Mouse (Mus musculus) cerebellum, adult 9-10 months (tissue): ENCODE measurements around the gene Sco2.
A peak's percentile ranks its signal among the peaks of the same experiment; 100 is the strongest.

ENCODE experiments used
- DNase-seq: peaks from one replicate; pipeline ENCODE4 v3.0.0; 2022

Gene Sco2

DNA sequence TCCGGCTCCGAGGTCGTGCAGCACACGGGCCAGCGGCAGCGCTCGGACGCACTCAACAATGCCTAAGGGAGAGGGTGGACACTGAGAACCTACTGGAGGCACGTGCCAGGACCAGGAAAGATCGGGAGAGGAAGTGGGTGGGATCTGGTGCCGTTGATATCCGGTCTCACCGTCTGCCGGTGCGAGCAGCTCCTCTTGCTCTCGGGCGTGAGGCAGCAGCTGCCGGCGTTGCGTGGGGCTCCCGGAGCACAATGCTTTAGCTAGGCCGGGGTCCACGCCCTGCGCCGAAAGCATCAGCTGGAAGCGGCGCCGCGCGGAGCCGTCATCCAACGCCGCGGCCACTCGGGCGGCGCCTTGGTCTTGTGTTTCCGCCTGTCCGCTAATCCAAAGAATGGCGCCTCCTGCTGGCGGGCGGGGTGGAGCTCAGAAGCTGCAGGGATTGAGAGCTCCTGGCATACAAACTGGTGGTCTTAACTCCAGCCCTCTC, at the start of gene Sco2:
Gene Sco2 (minus strand): TSS at position 85 of the 487 bp plus-strand sequence.
- DNase-seq, result peak; percentile 95

DNA sequence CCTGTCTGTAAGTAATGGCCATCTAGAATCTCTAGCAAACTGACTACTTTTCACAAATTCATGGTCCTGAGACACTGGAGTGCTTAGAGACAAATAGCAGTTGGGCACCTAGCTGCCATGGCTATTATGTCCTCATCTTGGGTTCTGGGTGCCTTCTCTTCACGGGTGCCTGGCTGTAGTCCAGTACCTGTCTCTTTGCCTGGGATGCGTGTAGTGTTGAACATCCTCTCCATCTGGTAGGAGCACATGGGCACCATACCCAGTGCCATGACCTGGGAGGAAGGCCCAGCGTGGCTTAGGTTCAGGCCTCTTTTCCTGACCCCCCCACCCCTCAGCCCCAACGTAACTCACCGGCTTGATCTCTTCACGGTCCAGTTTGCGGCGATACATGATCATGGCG, 48.3 kb upstream of the Sco2 start:
- DNase-seq, result peak; percentile 24

- no peak for DNase-seq
Observed at GRCm38 (mm10) chr15:89415282-89415681, 41.6 kb upstream of the Sco2 start.

GRCm38 (mm10) chr15:89410118-89410517, 36.5 kb upstream of the Sco2 start, which contains the start of gene Syce3:
Gene Syce3 (minus strand): TSS chr15:89410503.
- no peak for DNase-seq

- DNase-seq, result no peak
Observed at GRCm38 (mm10) chr15:89406691-89407090, 33.0 kb upstream of the Sco2 start.

GRCm38 (mm10) chr15:89404831-89405623, 31.4 kb upstream of the Sco2 start:
- no peak for DNase-seq

DNA sequence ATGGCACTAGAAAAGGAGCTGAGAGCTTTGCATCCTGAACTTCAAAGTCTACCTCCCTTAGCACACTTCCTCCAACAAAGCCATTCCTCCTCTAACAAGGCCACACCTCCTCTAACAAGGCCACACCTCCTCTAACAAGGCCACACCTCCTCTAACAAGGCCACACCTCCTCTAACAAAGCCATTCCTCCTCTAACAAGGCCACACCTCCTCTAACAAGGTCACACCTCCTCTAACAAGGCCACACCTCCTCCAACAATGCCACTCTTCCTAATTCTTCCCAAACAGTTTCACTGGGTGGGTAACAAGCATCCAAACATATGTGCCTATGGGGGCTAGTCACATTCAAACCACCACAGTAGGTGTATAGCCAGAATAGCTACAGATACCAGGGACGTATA, 28.8 kb upstream of the Sco2 start:
- no peak for DNase-seq

DNA sequence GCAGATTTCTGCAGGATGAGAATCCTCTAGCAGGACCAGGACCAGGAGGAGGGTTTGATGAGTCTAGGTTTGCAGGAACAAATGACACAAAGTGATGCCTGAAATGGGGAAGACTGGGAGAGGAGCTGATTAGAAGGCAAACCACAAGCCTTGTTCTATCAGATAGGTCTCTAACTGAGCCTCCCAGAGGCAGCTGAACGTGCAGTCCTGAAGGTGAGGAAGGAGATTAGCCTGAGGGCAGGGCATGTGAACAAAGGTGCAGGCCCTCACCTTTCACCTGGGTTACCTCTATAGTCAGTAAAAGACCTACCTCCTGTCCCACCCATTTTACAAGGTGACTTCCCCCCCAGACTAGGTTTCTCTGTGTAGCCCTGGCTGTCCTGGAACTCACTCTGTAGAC, 26.1 kb upstream of the Sco2 start:
- DNase-seq, result no peak

GRCm38 (mm10) chr15:89398146-89398545, 24.5 kb upstream of the Sco2 start:
- DNase-seq, result no peak

DNA sequence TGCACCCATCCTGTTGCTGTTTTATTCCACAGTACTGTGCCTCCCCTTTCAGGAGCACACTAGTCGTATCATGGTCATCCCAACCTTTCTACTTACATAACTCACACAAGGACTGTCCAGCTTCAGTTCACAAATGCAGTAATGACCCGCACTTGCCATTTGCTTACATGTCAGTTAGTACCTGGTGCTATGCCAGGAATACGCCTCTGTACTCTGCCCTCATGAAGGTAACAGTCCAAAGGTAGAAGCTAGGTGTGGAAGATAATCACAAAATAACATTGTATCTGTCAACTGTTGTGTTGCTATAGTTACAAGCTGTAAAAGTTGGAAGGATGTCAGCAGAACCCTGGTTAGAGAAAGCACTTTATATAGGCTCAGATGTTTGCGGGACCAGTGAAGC, 23.2 kb upstream of the Sco2 start:
- DNase-seq, result no peak

GRCm38 (mm10) chr15:89390081-89390480, 16.4 kb upstream of the Sco2 start:
- DNase-seq, result peak; percentile 58

GRCm38 (mm10) chr15:89387127-89387526, 13.5 kb upstream of the Sco2 start:
- DNase-seq, result no peak

GRCm38 (mm10) chr15:89384617-89385016, 11.0 kb upstream of the Sco2 start, which contains the start of gene Klhdc7b:
Gene Klhdc7b (plus strand): TSS chr15:89384917.
- peak; percentile 15 for DNase-seq

- peak; percentile 75 for DNase-seq
Observed at GRCm38 (mm10) chr15:89379429-89379828, 5.8 kb upstream of the Sco2 start.

GRCm38 (mm10) chr15:89378831-89379401, 5.3 kb upstream of the Sco2 start, which contains the start of gene Odf3b:
Gene Odf3b (minus strand): TSS chr15:89379282.
- peak; percentile 90 for DNase-seq

- peak; percentile 75 for DNase-seq
Observed at GRCm38 (mm10) chr15:89377938-89378828, 4.5 kb upstream of the Sco2 start.

DNA sequence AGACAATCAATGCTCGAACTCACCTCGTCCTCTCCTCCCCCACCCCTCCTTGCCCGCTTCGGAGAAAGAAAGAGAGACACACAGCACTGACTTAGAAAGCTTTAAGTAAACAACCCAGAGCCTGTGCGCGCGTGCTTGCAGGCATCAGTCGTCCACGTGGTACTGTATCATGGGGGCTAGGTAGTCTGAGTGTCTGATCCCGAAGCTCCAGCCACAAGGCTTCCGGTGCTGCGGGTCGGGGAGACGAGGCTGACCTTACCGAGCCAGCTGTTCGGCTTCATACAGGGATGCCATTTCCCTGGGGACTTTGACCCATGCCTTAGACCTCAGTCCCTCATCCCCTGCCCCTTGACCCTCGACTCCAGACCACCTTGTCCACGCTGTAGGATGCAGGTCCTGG, 3.7 kb upstream of the Sco2 start:
- DNase-seq, result peak; percentile 45

DNA sequence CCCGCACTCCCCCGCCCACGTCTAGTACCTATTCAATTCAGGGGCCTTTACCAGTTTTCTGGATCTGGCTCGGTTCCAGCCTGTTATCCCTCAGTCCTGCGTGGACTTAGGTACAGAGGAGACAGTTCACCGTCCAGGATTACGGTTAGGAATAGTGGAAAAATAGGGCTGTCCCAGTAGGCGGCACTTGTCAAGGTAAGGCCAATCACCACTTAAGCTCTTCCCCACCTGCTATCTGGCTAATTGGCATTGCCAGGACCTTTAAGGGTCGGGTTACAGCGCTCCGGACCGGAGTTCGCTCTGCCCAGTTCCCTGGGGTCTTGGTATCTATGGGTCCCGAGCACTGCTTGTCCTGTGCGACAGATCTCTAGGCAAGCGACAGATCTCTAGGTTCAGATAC, 3.3 kb upstream of the Sco2 start, which contains the start of gene Tymp:
Gene Tymp (minus strand): TSS at position 83 of the 400 bp plus-strand sequence.
- DNase-seq, result peak; percentile 47

- peak; percentile 47 for DNase-seq
Observed at GRCm38 (mm10) chr15:89376040-89376439, 2.4 kb upstream of the Sco2 start.

DNA sequence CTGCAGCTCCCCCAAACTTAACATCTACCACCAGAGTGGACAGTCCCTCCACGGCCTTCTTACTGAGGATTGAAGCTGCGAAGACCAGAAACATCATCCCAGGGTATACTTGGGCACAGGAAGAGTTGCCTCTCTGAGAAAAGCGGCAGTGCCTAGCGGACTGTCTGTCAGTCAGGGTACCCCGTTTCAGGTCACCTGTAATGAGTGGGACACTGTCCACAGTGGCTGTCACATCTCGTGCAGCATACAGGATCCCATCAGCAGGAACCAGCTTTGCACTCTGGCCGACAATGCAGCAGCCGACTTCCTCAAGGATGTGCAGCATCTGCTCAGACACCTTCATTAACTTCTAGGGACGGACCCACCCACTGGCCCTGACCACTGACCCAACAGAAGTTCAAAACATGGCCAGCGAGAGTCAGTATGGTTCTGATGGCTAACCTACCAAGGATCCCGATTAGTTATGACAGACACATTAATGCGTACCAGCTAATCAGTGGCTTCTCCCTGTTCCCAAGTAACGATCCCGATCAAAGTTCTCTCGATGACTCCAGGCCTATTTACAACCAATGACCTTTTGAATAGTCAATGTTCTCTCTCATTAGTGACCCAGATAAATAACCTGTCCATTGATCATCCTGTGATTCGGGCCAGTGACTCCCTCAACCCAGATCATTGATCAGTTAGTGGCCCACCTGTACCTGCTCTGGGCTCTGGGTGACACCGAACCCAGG, 1.3 kb upstream of the Sco2 start:
- peak; percentile 50 for DNase-seq

DNA sequence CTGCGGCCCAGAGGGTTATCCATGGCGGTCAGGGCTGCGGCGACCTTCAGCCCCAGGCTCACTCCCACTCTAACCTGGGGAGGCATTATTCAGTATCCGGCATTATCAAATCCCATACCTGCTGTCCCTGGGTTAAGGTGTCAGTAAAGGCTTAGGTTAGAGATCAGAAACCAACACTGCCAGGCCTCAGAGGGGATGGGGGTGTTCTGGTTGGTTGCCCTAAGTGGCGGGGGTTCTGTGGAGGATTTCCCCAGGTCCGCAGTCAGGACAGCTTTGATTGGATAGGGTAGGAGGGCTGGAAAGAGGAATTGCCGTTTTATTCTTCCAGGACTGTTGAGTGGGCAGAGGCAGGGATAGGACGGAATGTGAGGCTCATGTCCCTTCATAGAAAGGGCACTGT, 694 bp upstream of the Sco2 start:
- DNase-seq, result peak; percentile 64
